Mouse (Mus musculus): Measurements from ENCODE around the gene Tent5b. TPM values are rescaled to one million over a fixed set of nuclear protein-coding genes. Genes with fewer than 3 reads are reported as not detected.

The Tent5b gene
- polyA plus RNA-seq, 1 experiment from 2014 or later = 5.5 TPM

DNA sequence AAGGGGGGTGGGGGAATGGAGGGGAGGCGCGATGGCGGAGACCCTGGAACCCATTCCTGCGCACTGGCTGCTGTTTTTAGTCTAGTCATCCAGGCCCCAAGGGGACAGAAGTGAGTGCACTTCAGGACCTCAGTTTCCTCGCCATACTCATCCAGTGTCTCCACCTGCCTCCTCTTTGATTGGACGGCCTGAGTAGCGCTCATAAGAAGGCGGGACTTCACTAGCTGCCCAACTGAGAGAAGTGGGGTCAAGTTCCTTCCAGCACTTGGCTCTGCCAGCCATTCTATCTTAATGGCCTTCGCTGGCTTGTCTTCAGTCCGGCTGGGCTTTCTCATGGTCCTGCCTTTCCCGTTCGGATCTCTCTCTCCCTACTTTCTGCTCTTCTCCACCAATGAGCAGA lies 10.8 kb upstream of the Tent5b start:
- in situ Hi-C loops (cut with MboI; ENCODE audit: low pct_unique_long_range_greater_than_20kb) = no loop called here
- DNase-seq (ENCODE audit: low read depth, low spot score) = no peak
- H3K27me3 ChIP-seq = no peaks in the 10 kb centered on the region
- CTCF ChIA-PET = no interaction called here
- POLR2A ChIA-PET = no interaction called here
- ATAC-seq = no peak
- TF ChIP-seq CTCF (IDR thresholded peaks at IDR 0.05) = no peak

DNA sequence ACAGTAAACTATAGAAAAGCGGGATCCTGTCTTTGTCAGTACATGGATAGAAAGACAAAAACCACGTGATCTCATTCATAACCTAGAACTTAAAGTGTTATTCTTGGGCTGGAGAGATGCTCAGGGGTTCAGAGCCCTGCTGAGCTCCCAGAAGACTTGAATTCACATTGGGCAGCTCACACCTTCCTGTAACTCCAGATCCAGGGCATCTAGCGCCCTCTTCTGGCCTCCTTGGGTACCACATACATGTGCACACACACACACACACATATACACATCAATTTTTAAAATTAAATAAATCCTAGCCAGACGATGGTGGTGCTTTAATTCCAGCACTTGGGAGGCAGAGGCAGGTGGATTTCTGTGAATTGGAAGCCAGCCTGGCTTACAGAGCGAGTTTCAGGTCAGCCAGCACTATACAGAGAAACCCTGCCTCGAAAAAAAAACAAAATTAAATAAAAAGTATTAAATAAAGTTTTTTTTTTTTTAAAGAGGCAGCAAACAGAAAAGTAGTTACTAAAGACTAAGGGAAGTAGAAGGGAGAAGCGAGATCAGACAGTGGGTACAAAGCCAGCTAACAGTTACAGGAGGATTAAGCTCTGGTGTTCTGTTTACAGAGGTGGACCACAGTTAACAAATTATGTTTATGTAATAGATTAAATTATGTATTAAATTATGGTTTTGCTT lies 8.7 kb upstream of the Tent5b start:
- in situ Hi-C loops (cut with MboI; ENCODE audit: low pct_unique_long_range_greater_than_20kb) = no loop called here
- ChIA-PET CTCF (interaction anchor here (0.9 to 1.0 kb wide), 2 partner anchors 12 to 14 kb away, joined by 3 to 4 read pairs; no protein-coding TSS in a partner anchor), POLR2A (no interaction called here)
- no peaks in the 10 kb centered on the region for H3K27me3 ChIP-seq
- no peak for ATAC-seq
- no peak for DNase-seq (ENCODE audit: low read depth, low spot score)
- TF ChIP-seq CTCF (IDR thresholded peaks at IDR 0.05) = no peak

DNA sequence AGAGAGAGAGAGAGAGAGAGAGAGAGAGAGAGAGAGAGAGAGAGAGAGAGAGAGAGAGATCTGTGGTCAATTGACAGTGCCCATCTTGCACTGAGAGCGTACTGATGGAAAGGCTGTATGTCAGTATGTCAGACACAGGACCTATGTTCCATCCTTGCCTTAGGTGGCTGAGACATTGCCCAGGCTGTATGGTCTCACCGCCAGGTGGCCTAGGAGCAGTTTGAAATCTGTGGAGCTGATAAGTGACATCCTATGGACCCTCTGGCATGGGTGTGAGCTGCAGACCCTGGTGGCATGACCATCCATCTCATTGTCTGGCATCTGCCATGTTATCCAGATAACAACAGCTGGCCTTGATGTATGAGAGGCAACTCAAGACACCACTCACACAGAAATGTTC lies 6.1 kb upstream of the Tent5b start:
- in situ Hi-C loops (cut with MboI; ENCODE audit: low pct_unique_long_range_greater_than_20kb) = no loop called here
- no peaks in the 10 kb centered on the region for H3K27me3 ChIP-seq
- POLR2A ChIA-PET = no interaction called here
- ATAC-seq (no peak), DNase-seq (ENCODE audit: low read depth, low spot score) (no peak)
- no peak for TF ChIP-seq CTCF (IDR thresholded peaks at IDR 0.05)
- CTCF ChIA-PET = no interaction called here

DNA sequence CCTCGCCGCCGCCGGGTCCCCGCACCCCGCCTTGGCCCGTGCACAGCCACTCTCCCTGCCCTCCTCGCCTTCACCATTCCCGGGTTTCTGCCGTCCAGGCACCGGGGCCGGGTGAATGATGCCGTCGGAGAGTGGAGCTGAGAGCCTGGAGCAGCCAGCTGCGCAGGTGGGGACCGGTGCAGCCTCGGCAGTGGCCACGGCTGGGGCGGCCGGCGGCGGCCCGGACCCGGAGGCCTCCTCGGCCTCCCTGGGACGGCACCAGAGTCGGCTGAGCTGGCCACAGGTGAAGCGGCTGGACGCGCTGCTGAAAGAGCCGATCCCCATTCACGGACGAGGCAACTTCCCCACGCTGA lies 229 bp downstream of the Tent5b start:
- ChIA-PET CTCF (interaction anchor here (1.1 to 2.4 kb wide), 5 partner anchors 14 to 57 kb away, joined by 3 to 19 read pairs (median 5); partner anchors contain the start of gene Trnp1), POLR2A (interaction anchor here (1.1 to 1.9 kb wide), 2 partner anchors 14 to 17 kb away, joined by 3 to 6 read pairs; no protein-coding TSS in a partner anchor)
- ATAC-seq (no peak), DNase-seq (ENCODE audit: low read depth, low spot score) (no peak)
- no peaks in the 10 kb centered on the region for H3K27me3 ChIP-seq
- TF ChIP-seq CTCF (IDR thresholded peaks at IDR 0.05) = no peak
- in situ Hi-C loops (cut with MboI; ENCODE audit: low pct_unique_long_range_greater_than_20kb) = no loop called here

DNA sequence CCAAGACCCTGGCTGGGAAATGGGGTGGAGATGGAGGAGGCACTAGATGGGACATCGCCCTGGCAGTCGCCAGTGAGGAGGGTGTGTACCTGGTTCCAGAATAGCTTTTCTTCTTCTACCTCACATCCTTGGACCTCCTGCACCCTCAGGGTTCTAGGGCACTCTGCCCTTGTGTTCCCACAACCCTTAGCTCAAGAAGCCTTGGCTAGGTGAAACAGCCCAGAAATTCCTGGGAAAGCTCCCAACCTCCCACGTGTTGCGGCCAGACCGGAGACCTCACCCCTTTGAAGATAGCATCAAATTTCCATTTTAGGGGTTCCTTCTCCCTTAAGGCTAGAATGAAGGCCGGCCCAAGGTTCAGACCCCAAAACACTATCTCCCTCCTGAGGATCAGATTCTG lies 822 bp downstream of the Tent5b start:
- DNase-seq (ENCODE audit: low read depth, low spot score) (no peak), ATAC-seq (no peak)
- H3K27me3 ChIP-seq = no peaks in the 10 kb centered on the region
- ChIA-PET CTCF (interaction anchor here (1.1 to 2.4 kb wide), 4 partner anchors 14 to 57 kb away, joined by 3 to 19 read pairs (median 5); no protein-coding TSS in a partner anchor), POLR2A (interaction anchor here (1.1 to 1.9 kb wide), 3 partner anchors 13 to 142 kb away, joined by 3 to 6 read pairs (median 4); no protein-coding TSS in a partner anchor)
- in situ Hi-C loops (cut with MboI; ENCODE audit: low pct_unique_long_range_greater_than_20kb) = no loop called here
- TF ChIP-seq CTCF (IDR thresholded peaks at IDR 0.05) = no peak

DNA sequence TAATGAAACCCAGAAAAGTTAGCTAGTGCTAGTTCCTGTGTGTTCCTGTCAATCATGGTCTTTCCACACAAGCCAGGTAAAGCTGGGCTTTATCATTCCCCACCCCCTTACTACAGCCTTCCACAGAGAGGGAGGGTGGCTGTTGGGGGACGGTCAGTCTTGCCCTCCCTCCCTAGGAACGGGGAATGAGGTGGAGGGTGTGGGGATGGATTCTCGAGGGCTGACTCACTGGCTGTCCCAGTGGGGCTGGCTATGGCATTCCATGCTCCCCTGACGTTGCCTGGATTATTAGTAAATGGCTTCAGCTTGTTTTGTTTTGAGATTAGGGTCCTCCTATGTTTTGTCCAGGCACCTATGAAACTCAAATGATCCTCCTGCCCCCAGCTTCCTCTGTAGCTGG lies 1.6 kb downstream of the Tent5b start:
- CTCF ChIA-PET = interaction anchor here (1.3 to 1.5 kb wide), 2 partner anchors 12 to 58 kb away, joined by 5 read pairs; no protein-coding TSS in a partner anchor
- no peak for ATAC-seq
- no peaks in the 10 kb centered on the region for H3K27me3 ChIP-seq
- POLR2A ChIA-PET = interaction anchor here (1.1 to 1.2 kb wide), 2 partner anchors 30 to 143 kb away, joined by 3 to 4 read pairs; no protein-coding TSS in a partner anchor
- no peak for DNase-seq (ENCODE audit: low read depth, low spot score)
- no peak for TF ChIP-seq CTCF (IDR thresholded peaks at IDR 0.05)
- in situ Hi-C loops (cut with MboI; ENCODE audit: low pct_unique_long_range_greater_than_20kb) = no loop called here

DNA sequence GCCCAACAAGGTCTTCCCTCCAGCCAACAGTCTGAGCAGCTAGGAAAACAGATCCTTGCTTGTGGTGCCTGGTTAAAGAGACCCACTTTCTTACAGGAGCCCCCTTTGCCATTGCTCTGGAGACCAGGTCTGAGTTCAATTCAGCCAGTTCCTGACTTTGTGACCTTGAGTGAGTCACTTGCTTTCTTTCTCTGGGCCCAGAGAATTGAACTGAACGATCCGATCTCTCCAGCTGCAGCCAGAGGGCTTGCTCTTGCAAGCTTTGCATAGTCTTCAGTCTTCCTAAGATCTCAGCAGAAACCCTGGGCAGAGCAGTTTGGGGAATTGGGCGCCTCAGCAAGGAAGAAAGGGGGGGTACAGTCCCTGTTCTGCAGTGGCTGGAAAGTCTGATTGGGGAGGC lies 2.5 kb downstream of the Tent5b start:
- POLR2A ChIA-PET = no interaction called here
- in situ Hi-C loops (cut with MboI; ENCODE audit: low pct_unique_long_range_greater_than_20kb) = no loop called here
- CTCF ChIA-PET = interaction anchor here (1.3 kb wide), 1 partner anchor 11 kb away, joined by 5 read pairs; no protein-coding TSS in a partner anchor
- no peak for ATAC-seq
- no peak for TF ChIP-seq CTCF (IDR thresholded peaks at IDR 0.05)
- no peak for DNase-seq (ENCODE audit: low read depth, low spot score)
- H3K27me3 ChIP-seq = no peaks in the 10 kb centered on the region

DNA sequence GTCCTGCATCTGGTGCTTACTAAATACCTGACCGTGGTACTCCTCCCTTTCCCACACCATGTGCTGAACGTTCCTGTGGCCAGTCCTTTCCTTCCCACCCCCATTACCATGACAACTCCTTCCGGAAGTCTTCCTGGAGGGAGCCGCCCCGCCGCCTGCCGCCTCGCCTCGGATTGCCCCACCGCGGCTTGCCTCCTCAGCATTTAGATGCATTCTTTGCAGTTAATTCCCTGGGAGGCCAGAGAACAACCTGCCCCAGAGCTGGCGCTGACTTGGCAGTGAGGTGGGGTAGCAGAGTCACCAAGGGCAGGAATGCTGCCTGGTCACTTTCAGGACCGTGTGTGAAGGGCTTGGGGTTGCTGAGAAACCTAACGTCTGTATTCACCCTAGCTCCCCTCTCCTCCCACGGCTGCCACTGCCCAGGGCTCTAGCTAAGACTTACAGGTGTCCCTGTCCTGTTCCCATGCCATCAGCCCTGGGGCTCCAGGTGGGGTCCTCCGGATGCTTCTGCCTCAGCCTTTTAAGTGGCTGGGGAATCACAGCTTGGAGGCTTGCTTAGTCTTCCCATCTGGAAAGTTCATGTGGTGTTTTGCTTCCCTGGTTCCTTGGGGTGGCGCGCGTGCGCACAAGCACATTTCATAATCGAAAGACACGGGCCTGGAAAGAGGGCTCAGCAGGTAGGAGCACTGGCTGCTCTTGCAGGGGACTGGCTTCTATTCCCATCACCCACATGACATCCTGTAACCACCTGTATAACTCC lies 4.5 kb downstream of the Tent5b start:
- POLR2A ChIA-PET = interaction anchor here (0.7 kb wide), 1 partner anchor 169 kb away, joined by 3 read pairs; no protein-coding TSS in a partner anchor
- TF ChIP-seq CTCF (IDR thresholded peaks at IDR 0.05) = no peak

DNA sequence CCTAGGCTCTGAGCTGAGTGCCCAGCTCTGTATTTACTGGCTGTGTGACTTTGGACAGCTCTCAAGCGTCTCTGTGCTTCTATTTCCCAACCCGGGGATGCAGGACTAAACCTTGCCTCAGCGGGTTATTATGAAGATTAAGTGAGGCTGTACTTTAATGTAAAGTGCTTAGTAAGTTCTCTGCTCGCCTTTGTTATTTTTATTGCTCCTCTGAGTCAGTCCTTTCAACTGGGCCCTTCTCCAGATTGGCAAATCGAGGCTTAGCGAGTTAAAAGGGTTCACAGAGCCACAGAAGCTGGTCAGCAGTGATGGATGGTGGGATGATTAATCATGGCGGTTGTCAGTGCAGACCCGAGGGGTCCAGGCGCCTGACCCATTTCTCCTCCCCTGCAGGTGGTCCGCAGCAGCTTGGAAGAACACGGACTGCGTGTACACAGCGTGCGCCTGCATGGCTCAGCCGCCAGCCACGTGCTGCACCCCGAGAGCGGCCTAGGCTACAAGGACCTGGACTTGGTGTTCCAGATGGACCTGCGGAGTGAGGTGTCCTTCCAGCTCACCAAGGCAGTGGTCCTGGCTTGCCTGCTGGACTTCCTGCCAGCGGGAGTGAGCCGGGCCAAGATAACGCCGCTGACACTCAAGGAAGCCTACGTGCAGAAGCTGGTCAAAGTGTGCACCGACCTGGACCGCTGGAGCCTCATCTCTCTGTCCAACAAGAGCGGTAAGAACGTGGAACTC lies 5.9 kb downstream of the Tent5b start:
- POLR2A ChIA-PET = no interaction called here
- DNase-seq (ENCODE audit: low read depth, low spot score) (no peak), ATAC-seq (no peak)
- no peaks in the 10 kb centered on the region for H3K27me3 ChIP-seq
- CTCF ChIA-PET = interaction anchor here (1.0 kb wide), 1 partner anchor 14 kb away, joined by 4 read pairs; no protein-coding TSS in a partner anchor
- in situ Hi-C loops (cut with MboI; ENCODE audit: low pct_unique_long_range_greater_than_20kb) = no loop called here
- no peak for TF ChIP-seq CTCF (IDR thresholded peaks at IDR 0.05)

More for the DNA sequence above, 4.5 kb downstream of the Tent5b start:
- CTCF ChIA-PET = interaction anchor here (1.0 kb wide), 1 partner anchor 13 kb away, joined by 4 read pairs; no protein-coding TSS in a partner anchor
- ATAC-seq = no peak
- in situ Hi-C loops (cut with MboI; ENCODE audit: low pct_unique_long_range_greater_than_20kb) = no loop called here
- DNase-seq (ENCODE audit: low read depth, low spot score) = no peak
- H3K27me3 ChIP-seq = no peaks in the 10 kb centered on the region

DNA sequence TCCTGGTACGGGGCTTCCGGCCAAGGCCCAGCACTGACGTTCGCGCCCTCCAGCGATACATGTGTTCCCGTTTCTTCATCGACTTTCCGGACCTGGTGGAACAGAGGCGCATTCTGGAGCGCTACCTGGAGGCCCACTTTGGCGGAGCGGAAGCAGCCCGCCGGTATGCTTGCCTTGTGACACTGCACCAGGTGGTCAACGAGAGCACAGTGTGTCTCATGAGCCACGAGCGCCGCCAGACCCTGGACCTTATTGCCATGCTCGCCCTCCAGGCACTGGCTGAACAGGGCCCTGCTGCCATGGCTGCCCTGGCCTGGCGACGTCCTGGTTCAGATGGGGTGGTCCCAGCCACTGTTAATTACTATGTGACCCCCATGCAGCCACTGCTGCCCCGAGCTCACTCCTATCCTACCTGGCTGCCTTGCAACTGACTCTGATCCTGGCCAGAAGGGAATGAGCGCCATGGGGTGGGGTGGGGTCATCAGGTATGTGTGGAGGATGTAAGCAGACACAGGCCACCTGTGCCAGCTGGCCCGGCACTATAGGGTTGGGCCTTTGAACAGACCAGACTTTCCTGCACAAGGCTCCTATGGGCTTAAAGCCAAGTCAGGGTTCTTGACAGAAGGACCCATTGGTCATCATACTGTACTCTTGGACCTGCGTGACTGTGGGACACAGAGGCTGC lies 6.9 kb downstream of the Tent5b start:
- no peak for TF ChIP-seq CTCF (IDR thresholded peaks at IDR 0.05)
- CTCF ChIA-PET = no interaction called here
- in situ Hi-C loops (cut with MboI; ENCODE audit: low pct_unique_long_range_greater_than_20kb) = no loop called here

More for the DNA sequence above, 6.9 kb downstream of the Tent5b start:
- POLR2A ChIA-PET = interaction anchor here (0.6 kb wide), 1 partner anchor 16 kb away, joined by 3 read pairs; no protein-coding TSS in a partner anchor
- DNase-seq (ENCODE audit: low read depth, low spot score) (no peak), ATAC-seq (no peak)
- H3K27me3 ChIP-seq = no peaks in the 10 kb centered on the region
